Mouse (Mus musculus): ENCODE measurements around the gene Ntm.

The Ntm gene

DNA sequence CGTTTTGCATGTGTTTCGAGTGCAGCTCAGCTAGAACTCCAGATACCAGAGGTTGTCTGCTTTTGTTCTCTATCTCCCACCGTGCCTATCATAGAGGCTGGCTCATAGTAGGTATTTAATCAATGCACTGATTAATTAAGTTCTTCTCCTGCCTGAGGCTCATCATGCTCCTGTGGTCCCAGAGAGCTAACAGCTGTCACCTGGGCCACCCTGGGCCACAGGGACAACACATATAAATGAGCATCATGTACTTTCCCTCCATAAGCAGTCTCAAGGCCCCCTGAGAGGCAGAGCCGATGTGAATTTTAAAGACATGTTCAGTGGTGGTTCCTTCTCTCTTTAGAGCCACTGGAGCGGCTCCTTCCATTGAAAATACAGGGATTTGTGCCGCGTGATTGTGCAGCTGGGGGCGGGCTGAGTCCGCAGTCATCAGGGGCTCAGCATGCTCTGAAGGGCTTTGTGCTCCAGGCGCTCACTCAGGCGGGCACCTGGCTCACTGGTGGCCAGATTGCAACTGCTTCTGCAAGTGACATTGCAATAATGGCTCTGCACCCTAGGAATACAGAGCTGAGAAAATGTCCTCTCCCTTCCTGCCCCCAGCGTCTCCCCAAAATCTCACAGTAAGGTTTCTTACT lies 160.8 kb downstream of the Ntm start:
- no peak for DNase-seq (ENCODE audit: low read depth)

- no peak for DNase-seq (ENCODE audit: low read depth)
Measured at GRCm38 (mm10) chr9:29796281-29796680, 166.7 kb downstream of the Ntm start.

- no peak for DNase-seq (ENCODE audit: low read depth)
Measured at GRCm38 (mm10) chr9:29791199-29791915, 171.6 kb downstream of the Ntm start.

- no peak for DNase-seq (ENCODE audit: low read depth)
Measured at GRCm38 (mm10) chr9:29790017-29790416, 172.9 kb downstream of the Ntm start.

DNA sequence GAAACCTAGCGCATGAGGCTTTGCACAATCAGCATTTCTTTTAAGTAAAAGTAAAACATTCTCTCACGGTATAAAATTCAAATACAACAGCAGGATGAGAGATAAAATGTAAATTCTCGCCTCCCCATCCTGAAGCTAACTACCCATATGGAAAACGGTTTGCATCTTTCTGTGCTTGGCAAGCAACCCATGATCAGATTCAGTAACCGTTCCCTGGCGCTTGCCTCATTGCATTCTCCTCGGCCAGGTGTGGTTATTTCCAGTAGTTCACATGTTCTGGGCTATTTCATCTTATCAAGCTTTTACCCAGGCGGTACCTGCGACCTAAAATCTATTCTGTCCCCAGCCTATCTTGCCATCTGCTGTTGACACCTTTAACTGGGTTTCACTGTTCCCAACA lies 174.1 kb downstream of the Ntm start:
- DNase-seq (ENCODE audit: low read depth), result no peak

GRCm38 (mm10) chr9:29787408-29787807 lies 175.5 kb downstream of the Ntm start:
- DNase-seq (ENCODE audit: low read depth), result no peak

GRCm38 (mm10) chr9:29782697-29783096 lies 180.2 kb downstream of the Ntm start:
- no peak for DNase-seq (ENCODE audit: low read depth)

GRCm38 (mm10) chr9:29779739-29780138 lies 183.2 kb downstream of the Ntm start:
- DNase-seq (ENCODE audit: low read depth), result no peak

GRCm38 (mm10) chr9:29776951-29777350 lies 186.0 kb downstream of the Ntm start:
- DNase-seq (ENCODE audit: low read depth), result no peak

DNA sequence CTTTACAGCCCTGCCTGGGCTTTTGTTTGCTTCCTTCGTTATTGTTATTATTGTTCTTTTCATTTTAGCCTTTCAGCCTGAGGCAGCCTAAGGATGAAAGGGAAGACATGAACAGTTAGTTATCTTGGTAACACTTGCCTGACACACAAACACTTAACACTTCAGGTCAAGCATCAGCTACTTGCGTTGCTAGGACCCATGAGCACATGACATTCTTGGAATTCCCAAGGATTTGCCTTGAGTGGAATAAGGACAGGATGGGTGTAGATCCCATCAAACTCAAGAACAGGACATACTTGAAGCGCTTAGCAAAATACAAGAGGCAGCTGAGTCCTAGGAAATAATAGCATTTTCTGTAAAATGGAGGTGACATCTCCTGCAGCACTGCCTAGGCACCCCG lies 186.4 kb downstream of the Ntm start:
- no peak for DNase-seq (ENCODE audit: low read depth)

DNA sequence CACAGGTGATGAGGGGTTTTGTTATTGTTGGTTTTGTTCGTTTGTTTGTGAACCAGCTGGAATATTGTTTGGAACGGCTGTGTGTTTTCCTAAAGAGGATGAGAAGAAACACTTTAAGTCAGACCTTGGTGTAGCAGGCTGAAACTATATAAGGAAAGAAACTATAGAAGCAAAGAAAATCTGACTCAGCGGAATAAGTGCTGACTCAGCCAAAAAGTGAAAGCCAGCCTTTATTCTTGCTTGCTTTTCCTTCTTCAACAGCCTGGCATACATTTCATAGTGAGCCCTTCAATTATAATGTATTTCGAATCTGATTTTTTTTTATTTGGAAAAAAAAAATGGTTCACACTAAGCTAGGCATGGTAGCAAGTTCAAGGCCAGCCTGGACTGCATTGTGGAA lies 186.9 kb downstream of the Ntm start:
- DNase-seq (ENCODE audit: low read depth), result no peak

- DNase-seq (ENCODE audit: low read depth), result no peak
Measured at GRCm38 (mm10) chr9:29772625-29773388, 190.1 kb downstream of the Ntm start.

- no peak for DNase-seq (ENCODE audit: low read depth)
Measured at GRCm38 (mm10) chr9:29771870-29772269, 191.1 kb downstream of the Ntm start.

DNA sequence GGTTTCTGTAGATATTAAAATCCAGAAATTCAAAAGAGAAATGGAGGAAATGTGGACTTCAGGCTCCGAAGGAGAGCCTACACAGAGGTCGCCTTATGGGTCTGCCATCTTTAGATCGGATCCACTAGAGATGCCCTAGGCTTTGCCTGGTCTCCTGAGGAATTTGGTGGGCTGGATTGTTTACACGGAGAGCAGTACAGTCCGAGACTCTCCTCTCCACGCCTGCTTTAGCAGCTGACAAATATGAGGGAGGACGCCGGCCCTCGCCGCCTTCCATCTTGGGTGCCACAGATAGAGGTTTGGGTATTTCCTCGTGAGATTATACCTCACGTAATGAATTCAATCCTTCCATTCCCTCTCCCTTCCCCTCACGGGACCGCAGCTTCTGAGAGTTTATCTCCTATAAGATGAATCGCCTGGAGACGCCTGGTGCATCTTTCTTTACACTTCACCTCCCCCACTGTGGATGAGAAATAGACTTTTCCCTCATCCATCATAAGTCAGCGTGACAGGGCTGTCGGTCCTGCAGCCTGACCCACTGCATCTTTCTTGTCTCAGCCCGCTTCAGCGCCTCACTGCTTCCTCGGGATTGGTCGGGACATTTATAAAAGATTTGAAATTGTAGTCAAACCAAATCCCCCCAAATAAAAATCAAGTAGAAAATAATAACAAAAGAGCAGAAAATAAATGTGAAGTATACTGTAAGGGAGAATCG lies 191.7 kb downstream of the Ntm start:
- DNase-seq (ENCODE audit: low read depth), result no peak

DNA sequence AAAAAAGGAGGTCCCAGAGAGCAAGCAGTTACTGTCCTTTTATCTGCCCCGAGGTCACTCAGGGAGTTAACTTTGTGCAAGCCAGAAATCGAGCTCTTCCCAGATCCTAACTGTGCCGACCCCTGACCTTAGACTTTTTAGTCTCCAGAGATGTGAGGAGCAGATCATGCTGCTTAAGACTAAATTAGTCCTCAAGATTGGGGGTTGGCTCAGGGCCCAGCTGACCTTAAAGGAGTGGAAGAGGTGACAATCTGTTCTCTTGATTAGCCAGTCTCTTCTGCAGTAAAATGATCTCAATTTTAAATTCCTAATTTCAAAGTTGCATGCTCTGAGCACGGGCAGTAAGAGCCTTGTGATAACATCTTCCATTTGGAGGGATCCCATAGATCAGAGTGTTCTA lies 193.6 kb downstream of the Ntm start:
- DNase-seq (ENCODE audit: low read depth), result no peak

GRCm38 (mm10) chr9:29765990-29766980 lies 196.7 kb downstream of the Ntm start:
- DNase-seq (ENCODE audit: low read depth), result no peak

- no peak for DNase-seq (ENCODE audit: low read depth)
Measured at GRCm38 (mm10) chr9:29763338-29763737, 199.6 kb downstream of the Ntm start.

GRCm38 (mm10) chr9:29761952-29762586 lies 200.9 kb downstream of the Ntm start:
- DNase-seq (ENCODE audit: low read depth), result no peak

DNA sequence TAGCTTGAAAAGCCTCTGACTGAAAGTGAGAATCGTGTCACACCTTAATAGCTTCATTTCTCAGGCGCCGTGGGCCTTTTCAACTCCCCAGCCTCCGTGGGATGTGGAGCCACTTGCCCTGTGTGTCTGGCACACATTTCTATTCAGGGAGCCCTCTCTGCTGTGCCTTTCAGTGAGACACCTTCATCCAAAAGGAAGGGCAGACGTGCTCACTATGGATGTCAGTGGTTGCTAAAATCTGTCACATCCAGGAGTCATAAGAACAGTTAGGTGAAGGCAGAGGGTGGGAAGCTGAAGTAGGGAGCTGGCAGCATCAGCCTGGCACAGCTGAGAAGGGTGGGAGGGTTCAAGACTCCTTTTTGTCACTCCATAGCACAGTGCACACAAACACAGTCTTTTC lies 201.4 kb downstream of the Ntm start:
- DNase-seq (ENCODE audit: low read depth), result no peak

GRCm38 (mm10) chr9:29759940-29760339 lies 203.0 kb downstream of the Ntm start:
- DNase-seq (ENCODE audit: low read depth), result no peak

DNA sequence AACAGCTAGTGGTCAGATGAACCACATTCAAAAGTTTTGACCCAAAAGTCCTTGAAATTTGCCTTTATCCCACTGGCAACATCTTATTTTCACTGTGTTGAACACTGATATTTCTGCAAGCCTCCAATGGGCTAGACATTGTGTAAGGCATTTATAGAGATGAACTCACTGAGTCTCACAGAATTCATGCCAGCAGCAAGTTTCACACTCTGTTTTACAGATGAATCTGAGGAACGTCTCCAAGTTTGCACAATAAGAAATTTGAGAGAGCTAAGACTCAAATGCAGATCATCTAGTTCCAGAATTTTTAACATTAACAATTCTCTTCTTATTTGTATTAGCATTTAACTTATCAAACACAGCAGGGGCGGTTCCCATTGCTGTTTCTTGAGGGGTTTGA lies 203.9 kb downstream of the Ntm start:
- no peak for DNase-seq (ENCODE audit: low read depth)
